Mouse (Mus musculus) spleen, adult 2 months (tissue): Measurements from ENCODE around the gene Mlc1.

Source experiments
- CTCF ChIP-seq: fragments of 200-500 bp; IDR thresholded peaks from 2 replicates; pipeline ENCODE4 v1.5.1; 2011; ENCODE audit warnings: mild to moderate bottlenecking, inconsistent platforms; ENCODE audit not compliant: insufficient read depth, insufficient read length, insufficient replicate concordance; ENCODE audit errors: extremely low read depth
- POLR2A ChIP-seq: fragments of 200-500 bp; IDR thresholded peaks from 2 replicates; pipeline ENCODE4 v1.6.1; 2011; ENCODE audit warnings: low read depth, low read length, inconsistent platforms

DNA sequence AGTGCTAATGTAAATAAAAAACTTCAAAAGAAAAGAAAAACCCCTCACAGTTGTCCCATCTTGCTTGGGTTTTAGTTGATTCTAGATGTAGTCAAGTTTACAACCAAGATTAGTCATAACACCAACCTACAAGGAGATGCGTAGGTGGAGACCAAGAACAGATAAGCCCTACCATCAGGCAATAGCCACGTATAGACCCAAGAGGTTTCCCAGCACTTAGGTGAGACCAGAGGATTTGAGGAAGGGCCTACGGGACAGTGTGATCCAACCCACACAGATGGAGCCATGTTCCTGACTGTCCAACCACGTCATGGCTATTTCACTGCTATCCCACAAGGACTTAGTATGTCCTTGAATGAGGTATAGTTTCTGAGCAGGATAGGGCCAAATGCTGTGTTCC is 6.5 kb downstream of the Mlc1 start:
- TF ChIP-seq CTCF (no peak), POLR2A (no peak)
